Mouse (Mus musculus) embryonic facial prominence, embryonic 15.5 days (tissue): ENCODE measurements around the gene Fam219a. TPM values are rescaled to one million over a fixed set of nuclear protein-coding genes. Genes with fewer than 3 reads are reported as not detected.

Experiments
- ATAC-seq: fragments of 200-750 bp; cut with Nextera tagmentation; 2 replicates; pipeline ENCODE4 v1.8.0; 2017; ENCODE audit warnings: low read depth, moderate TSS enrichment; ENCODE audit not compliant: insufficient number of reproducible peaks, low FRiP score, low TSS enrichment
- H3K27ac ChIP-seq: fragments of 300-500 bp; sonication (generic); replicated peaks from 2 replicates; pipeline ENCODE4 v1.5.1; 2015; ENCODE audit warnings: mild to moderate bottlenecking, inconsistent platforms
- H3K27me3 ChIP-seq: fragments of 300-500 bp; sonication (generic); 2 replicates; pipeline ENCODE4 v1.6.1; 2015; ENCODE audit warnings: inconsistent platforms
- H3K36me3 ChIP-seq: fragments of 300-500 bp; sonication (generic); 2 replicates; pipeline ENCODE4 v1.6.1; 2015; ENCODE audit warnings: mild to moderate bottlenecking, inconsistent platforms
- H3K4me1 ChIP-seq: fragments of 300-500 bp; sonication (generic); 2 replicates; pipeline ENCODE4 v1.6.1; 2015; ENCODE audit warnings: inconsistent platforms
- H3K4me2 ChIP-seq: fragments of 300-500 bp; sonication (generic); replicated peaks from 2 replicates; pipeline ENCODE4 v1.6.1; 2015; ENCODE audit warnings: mild to moderate bottlenecking, inconsistent platforms
- H3K4me3 ChIP-seq: fragments of 300-500 bp; sonication (generic); replicated peaks from 2 replicates; pipeline ENCODE4 v1.5.1; 2015; ENCODE audit warnings: mild to moderate bottlenecking, inconsistent platforms
- H3K9ac ChIP-seq: fragments of 300-500 bp; sonication (generic); 2 replicates; pipeline ENCODE4 v1.6.1; 2015; ENCODE audit warnings: inconsistent platforms
- H3K9me3 ChIP-seq: fragments of 300-500 bp; sonication (generic); replicated peaks from 2 replicates; pipeline ENCODE4 v1.6.1; 2016; ENCODE audit warnings: inconsistent platforms
- WGBS: fragments of 180-500 bp; shearing (Covaris S2); methylation state at CpG from one replicate; pipeline ENCODE4 v1.1.7; 2015; 5-methylcytosine and 5-hydroxymethylcytosine counted together
- polyA plus RNA-seq: library from polyadenylated mRNA; unstranded; fragments of >200 nt; fragmentation: Nextera tagmentation; extraction: Ambion mirVana; gene quantifications from 2 replicates; pipeline ENCODE4 v1.2.1, GENCODE M21; 2015

Fam219a gene
- polyA plus RNA-seq, 1 experiment from 2014 or later, result 3.2 TPM

- no peak overlapping the region for H3K4me3 ChIP-seq
- H3K27me3 ChIP-seq, result peaks cover 4% of the 10 kb centered on the region; the same call in 1 of the 2 replicates
- ATAC-seq, result no peak
- 0 out of 2 replicates have a peak, but pooled peaks cover 7% of the 10 kb centered on the region for H3K4me1 ChIP-seq
- no peak overlapping the region for H3K27ac ChIP-seq
- H3K36me3 ChIP-seq, result no peaks in the 10 kb centered on the region
- 82% methylated on average over 6 of the region's 6 CpGs for WGBS
- H3K4me2 ChIP-seq, result no peak overlapping the region
- no peaks in the 10 kb centered on the region for H3K9me3 ChIP-seq
- no peak overlapping the region for H3K9ac ChIP-seq
These were observed 47.2 kb downstream of the Fam219a start for GRCm38 (mm10) chr4:41522136-41522535.

GRCm38 (mm10) chr4:41520641-41521040, 48.7 kb downstream of the Fam219a start:
- H3K9me3 ChIP-seq, result no peaks in the 10 kb centered on the region
- no peak overlapping the region for H3K9ac ChIP-seq
- H3K4me1 ChIP-seq, result no peaks in the 10 kb centered on the region
- H3K27me3 ChIP-seq, result peaks cover 4% of the 10 kb centered on the region; the same call in 1 of the 2 replicates
- no peak overlapping the region for H3K4me2 ChIP-seq
- H3K36me3 ChIP-seq, result no peaks in the 10 kb centered on the region
- no peak for ATAC-seq
- no peak overlapping the region for H3K27ac ChIP-seq
- WGBS, result 39% methylated on average over 14 of the region's 14 CpGs
- H3K4me3 ChIP-seq, result no peak overlapping the region

GRCm38 (mm10) chr4:41519195-41519594, 50.1 kb downstream of the Fam219a start:
- WGBS, result 91% methylated on average over 5 of the region's 5 CpGs
- Histone ChIP-seq H3K36me3 (no peaks in the 10 kb centered on the region), H3K4me1 (no peaks in the 10 kb centered on the region), H3K9me3 (no peaks in the 10 kb centered on the region), H3K27ac (no peak overlapping the region), H3K4me3 (no peak overlapping the region), H3K27me3 (peaks cover 4% of the 10 kb centered on the region; the same call in 1 of the 2 replicates), H3K9ac (no peak overlapping the region), H3K4me2 (no peak overlapping the region)
- no peak for ATAC-seq

DNA sequence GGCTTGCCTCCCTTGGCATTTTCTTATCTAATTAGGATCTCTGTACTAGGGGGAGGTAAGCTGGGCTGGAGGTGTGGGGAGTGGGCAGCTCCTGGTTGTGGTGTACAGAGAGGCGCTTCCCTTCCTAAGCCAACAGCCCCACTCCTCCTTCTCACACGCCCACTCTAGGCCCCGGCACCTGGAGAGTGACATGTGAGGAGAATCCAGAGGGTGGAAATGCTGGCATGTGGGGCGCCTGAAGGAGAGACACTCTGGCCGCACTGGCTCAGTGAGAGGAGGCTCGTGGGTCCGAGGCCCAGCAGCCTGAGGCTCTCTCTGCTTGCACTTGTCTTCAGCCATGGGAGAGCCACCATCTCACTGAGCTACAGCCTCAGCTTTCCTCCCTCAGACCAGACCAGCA, 51.0 kb downstream of the Fam219a start:
- Histone ChIP-seq H3K36me3 (no peaks in the 10 kb centered on the region), H3K27ac (no peak overlapping the region), H3K9me3 (no peaks in the 10 kb centered on the region), H3K4me1 (peaks cover 5% of the 10 kb centered on the region), H3K4me3 (no peak overlapping the region), H3K9ac (no peak overlapping the region), H3K27me3 (peaks cover 4% of the 10 kb centered on the region; the same call in 1 of the 2 replicates), H3K4me2 (no peak overlapping the region)
- no peak for ATAC-seq
- 70% methylated on average over 7 of the region's 7 CpGs for WGBS

GRCm38 (mm10) chr4:41517233-41517632, 52.1 kb downstream of the Fam219a start, which contains the start of gene 1110017D15Rik:
1110017D15Rik (minus strand) TSS chr4:41517333.
- H3K9me3 ChIP-seq, result no peaks in the 10 kb centered on the region
- H3K4me2 ChIP-seq, result no peak within 1 kb of the TSS
- peaks cover 8% of the 10 kb centered on the region for H3K4me1 ChIP-seq
- H3K4me3 ChIP-seq, result no peak within 1 kb of the TSS
- H3K9ac ChIP-seq, result no peak within 1 kb of the TSS
- H3K27me3 ChIP-seq, result peaks cover 4% of the 10 kb centered on the region; the same call in 1 of the 2 replicates
- H3K36me3 ChIP-seq, result no peaks in the 10 kb centered on the region
- WGBS, result 78% methylated on average over 2 of the region's 2 CpGs
- ATAC-seq, result no peak
- H3K27ac ChIP-seq, result no peak within 1 kb of the TSS

GRCm38 (mm10) chr4:41513714-41514113, 55.6 kb downstream of the Fam219a start:
- WGBS, result 8% methylated on average over 8 of the region's 8 CpGs
- peak overlapping the region; percentile 15; the same call in 1 of the 2 replicates for H3K4me2 ChIP-seq
- ATAC-seq, result no peak
- peak overlapping the region; percentile 48; the same call in 1 of the 2 replicates for H3K27ac ChIP-seq
- no peak overlapping the region for H3K9ac ChIP-seq
- H3K4me3 ChIP-seq, result no peak overlapping the region
- H3K27me3 ChIP-seq, result 0 out of 2 replicates have a peak, but pooled peaks cover 3% of the 10 kb centered on the region
- H3K4me1 ChIP-seq, result peaks cover 8% of the 10 kb centered on the region
- no peaks in the 10 kb centered on the region for H3K9me3 ChIP-seq
- H3K36me3 ChIP-seq, result no peaks in the 10 kb centered on the region

DNA sequence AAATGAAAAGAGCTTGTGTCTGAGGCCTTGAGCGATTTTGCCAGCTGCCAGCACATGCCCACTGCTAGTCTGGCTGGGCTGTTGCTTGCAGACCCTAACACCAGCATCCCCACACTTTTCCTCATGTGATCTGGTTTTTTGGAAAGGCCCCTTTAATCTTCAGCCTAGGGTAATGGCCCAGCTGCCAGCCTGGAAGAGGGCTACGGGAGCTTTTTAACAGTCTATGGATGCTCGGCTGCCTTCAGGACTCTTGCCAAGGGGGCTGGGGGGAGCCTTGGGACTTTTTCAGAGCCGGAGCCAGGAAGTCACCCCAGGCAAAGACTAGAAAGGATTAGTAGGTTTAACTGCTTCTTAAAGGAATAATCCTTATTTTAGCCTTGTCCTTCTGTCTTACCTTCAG, 56.0 kb downstream of the Fam219a start:
- Histone ChIP-seq H3K27me3 (peaks cover 8% of the 10 kb centered on the region; the same call in 1 of the 2 replicates), H3K9ac (no peak overlapping the region), H3K4me2 (peak overlapping the region; percentile 15; the same call in 1 of the 2 replicates), H3K27ac (peak overlapping the region; percentile 48; the same call in 1 of the 2 replicates), H3K4me3 (no peak overlapping the region), H3K9me3 (no peaks in the 10 kb centered on the region), H3K4me1 (peaks cover 8% of the 10 kb centered on the region), H3K36me3 (no peaks in the 10 kb centered on the region)
- whole genome bisulfite sequencing, result 9% methylated on average over 4 of the region's 4 CpGs
- no peak for ATAC-seq

- H3K27me3 ChIP-seq, result peaks cover 11% of the 10 kb centered on the region; the same call in 1 of the 2 replicates
- H3K4me3 ChIP-seq, result peak overlapping the region; percentile 56; the same call in 1 of the 2 replicates
- no peaks in the 10 kb centered on the region for H3K9me3 ChIP-seq
- 51% methylated on average over 7 of the region's 7 CpGs for WGBS
- H3K9ac ChIP-seq, result no peak overlapping the region
- no peak overlapping the region for H3K4me2 ChIP-seq
- H3K27ac ChIP-seq, result no peak overlapping the region
- H3K36me3 ChIP-seq, result no peaks in the 10 kb centered on the region
- H3K4me1 ChIP-seq, result peaks cover 21% of the 10 kb centered on the region
- no peak for ATAC-seq
These were observed 61.3 kb downstream of the Fam219a start for GRCm38 (mm10) chr4:41507998-41508397.

DNA sequence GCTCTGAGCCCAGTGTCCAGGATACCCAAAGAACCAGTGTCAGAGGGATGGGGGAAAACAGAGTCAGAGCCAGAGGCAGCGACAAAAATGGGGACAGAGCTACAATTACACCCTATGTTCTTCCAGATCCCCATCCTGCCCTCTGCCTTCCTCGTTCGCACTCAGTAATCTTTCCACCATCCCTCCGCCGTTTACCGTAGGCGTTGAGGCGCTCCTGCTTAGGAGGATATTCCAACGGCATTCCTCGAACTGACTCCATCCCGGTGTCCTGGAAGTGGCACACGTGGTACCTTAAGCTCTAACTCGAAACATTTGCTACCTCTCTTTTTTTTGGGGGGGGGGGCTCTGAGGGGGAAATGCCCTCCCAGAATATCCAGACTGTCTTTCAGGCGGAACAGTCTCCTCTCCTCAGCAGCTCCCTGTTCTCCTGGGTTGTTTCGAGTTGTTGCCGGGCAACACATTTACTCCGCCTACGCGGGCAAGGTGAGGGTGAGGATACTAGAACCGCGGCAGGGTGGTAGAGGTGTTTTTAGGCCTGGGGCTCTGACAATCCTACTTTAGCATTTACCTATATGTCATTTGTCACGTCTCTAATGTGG, 61.9 kb downstream of the Fam219a start:
- Histone ChIP-seq H3K4me2 (peak overlapping the region; percentile 93), H3K4me3 (peak overlapping the region; percentile 56), H3K9me3 (no peaks in the 10 kb centered on the region), H3K9ac (peak overlapping the region; percentile 45), H3K27me3 (peaks cover 11% of the 10 kb centered on the region; the same call in 1 of the 2 replicates), H3K27ac (no peak overlapping the region), H3K36me3 (no peaks in the 10 kb centered on the region), H3K4me1 (peaks cover 27% of the 10 kb centered on the region)
- ATAC-seq, result no peak
- WGBS, result 3% methylated on average over 22 of the region's 22 CpGs

- peak overlapping the region; percentile 45 for H3K9ac ChIP-seq
- H3K4me2 ChIP-seq, result peak overlapping the region; percentile 93
- H3K36me3 ChIP-seq, result no peaks in the 10 kb centered on the region
- under 1% methylated on average over 29 of the region's 29 CpGs for WGBS
- H3K27me3 ChIP-seq, result peaks cover 12% of the 10 kb centered on the region
- peak overlapping the region; percentile 56 for H3K4me3 ChIP-seq
- H3K27ac ChIP-seq, result 0 out of 2 replicates have a peak overlapping the region, but pooled peaks have one; percentile 0
- H3K4me1 ChIP-seq, result peaks cover 32% of the 10 kb centered on the region
- no peaks in the 10 kb centered on the region for H3K9me3 ChIP-seq
- ATAC-seq, result peak; percentile 55
These were observed 62.4 kb downstream of the Fam219a start for GRCm38 (mm10) chr4:41506906-41507305.

GRCm38 (mm10) chr4:41506156-41506555, 63.2 kb downstream of the Fam219a start:
- ATAC-seq, result no peak
- Histone ChIP-seq H3K9ac (no peak overlapping the region), H3K4me3 (peak overlapping the region; percentile 56; the same call in 1 of the 2 replicates), H3K4me2 (peak overlapping the region; percentile 93), H3K27ac (0 out of 2 replicates have a peak overlapping the region, but pooled peaks have one; percentile 0), H3K9me3 (no peaks in the 10 kb centered on the region), H3K27me3 (peaks cover 17% of the 10 kb centered on the region), H3K4me1 (peaks cover 39% of the 10 kb centered on the region), H3K36me3 (no peaks in the 10 kb centered on the region)
- 11% methylated on average over 13 of the region's 13 CpGs for WGBS
